Mouse (Mus musculus) hindbrain, embryonic 14.5 days (tissue): ENCODE data around the gene Msln. TPM values are rescaled to one million over a fixed set of nuclear protein-coding genes. Genes with fewer than 3 reads are reported as not detected.

Source experiments
- ATAC-seq: fragments of 200-750 bp; cut with Nextera tagmentation; 2 replicates; pipeline ENCODE4 v1.8.0; 2017; ENCODE audit warnings: moderate number of reproducible peaks, mild to moderate bottlenecking, moderate TSS enrichment, moderate library complexity; ENCODE audit not compliant: low FRiP score
- DNase-seq: peaks from one replicate; pipeline ENCODE4 v3.0.0-alpha.2; 2015; ENCODE audit warnings: low spot score
- H3K27ac ChIP-seq: fragments of 300-500 bp; sonication (generic); 2 replicates; pipeline ENCODE4 v1.5.1; 2014; ENCODE audit warnings: mild to moderate bottlenecking, moderate library complexity
- H3K27me3 ChIP-seq: fragments of 300-500 bp; sonication (generic); 2 replicates; pipeline ENCODE4 v1.6.1; 2014; ENCODE audit warnings: mild to moderate bottlenecking, low read length, mixed read lengths; ENCODE audit not compliant: control insufficient read depth, insufficient read depth
- H3K36me3 ChIP-seq: fragments of 300-500 bp; sonication (generic); replicated peaks from 2 replicates; pipeline ENCODE4 v1.6.1; 2014; ENCODE audit not compliant: control insufficient read depth, insufficient read depth
- H3K4me1 ChIP-seq: fragments of 300-500 bp; sonication (generic); replicated peaks from 2 replicates; pipeline ENCODE4 v1.6.1; 2014; ENCODE audit warnings: antibody characterized with exemption, low read length, mixed read lengths; ENCODE audit not compliant: control insufficient read depth, insufficient read depth
- H3K4me2 ChIP-seq: fragments of 300-500 bp; sonication (generic); replicated peaks from 2 replicates; pipeline ENCODE4 v1.6.1; 2014; ENCODE audit warnings: mild to moderate bottlenecking, moderate library complexity
- H3K4me3 ChIP-seq: fragments of 300-500 bp; sonication (generic); replicated peaks from 2 replicates; pipeline ENCODE4 v1.5.1; 2014; ENCODE audit warnings: mild to moderate bottlenecking, low read length
- H3K9ac ChIP-seq: fragments of 300-500 bp; sonication (generic); 2 replicates; pipeline ENCODE4 v1.6.1; 2014
- H3K9me3 ChIP-seq: fragments of 300-500 bp; sonication (generic); 2 replicates; pipeline ENCODE4 v1.6.1; 2016; ENCODE audit warnings: low read length; ENCODE audit not compliant: control insufficient read depth
- WGBS: fragments of 180-500 bp; shearing (Covaris S2); extraction: QIAGEN DNeasy Blood & Tissue Kit; methylation state at CpG from one replicate; pipeline ENCODE4 v1.1.7; 2014; 5-methylcytosine and 5-hydroxymethylcytosine counted together
- polyA plus RNA-seq: library from polyadenylated mRNA; unstranded; fragments of >200 nt; fragmentation: Nextera tagmentation; extraction: Ambion mirVana; gene quantifications from 2 replicates; pipeline ENCODE4 v1.2.1, GENCODE M21; 2014

Msln gene
- polyA plus RNA-seq, result not detected in 2 replicates

DNA sequence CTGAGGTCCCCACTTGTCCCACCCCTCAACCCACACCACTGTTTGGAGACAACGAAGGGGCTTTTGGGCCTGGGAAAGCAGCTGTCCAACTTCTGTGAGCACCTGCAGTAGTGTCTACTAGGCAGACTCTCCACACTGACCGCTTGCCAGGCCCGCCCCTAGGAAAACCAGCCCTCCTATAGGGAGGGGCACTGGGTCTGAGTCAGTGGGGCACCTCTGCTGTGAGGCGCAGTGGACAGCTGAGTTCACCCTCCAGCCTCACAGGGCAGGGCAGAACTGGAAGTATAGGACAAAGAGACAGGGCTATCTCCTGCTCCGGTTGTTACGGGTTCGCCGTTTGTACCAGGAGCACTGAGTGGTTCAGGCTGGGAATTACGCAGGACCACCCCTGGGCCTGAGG is at the start of gene Msln:
Gene Msln, minus strand, starts transcription at position 138 of the 400 bp plus-strand sequence.
- H3K27me3 ChIP-seq, result no peaks in the 10 kb centered on the region
- H3K9me3 ChIP-seq, result no peaks in the 10 kb centered on the region
- WGBS, result 84% methylated on average over 9 of the region's 9 CpGs
- H3K36me3 ChIP-seq, result no peaks in the 10 kb centered on the region
- H3K27ac ChIP-seq, result no peak within 1 kb of the TSS
- DNase-seq (no peak), ATAC-seq (no peak)
- H3K4me1 ChIP-seq, result 0 out of 2 replicates have a peak, but pooled peaks cover 4% of the 10 kb centered on the region
- no peak within 1 kb of the TSS for H3K4me2 ChIP-seq
- no peak within 1 kb of the TSS for H3K9ac ChIP-seq
- no peak within 1 kb of the TSS for H3K4me3 ChIP-seq

DNA sequence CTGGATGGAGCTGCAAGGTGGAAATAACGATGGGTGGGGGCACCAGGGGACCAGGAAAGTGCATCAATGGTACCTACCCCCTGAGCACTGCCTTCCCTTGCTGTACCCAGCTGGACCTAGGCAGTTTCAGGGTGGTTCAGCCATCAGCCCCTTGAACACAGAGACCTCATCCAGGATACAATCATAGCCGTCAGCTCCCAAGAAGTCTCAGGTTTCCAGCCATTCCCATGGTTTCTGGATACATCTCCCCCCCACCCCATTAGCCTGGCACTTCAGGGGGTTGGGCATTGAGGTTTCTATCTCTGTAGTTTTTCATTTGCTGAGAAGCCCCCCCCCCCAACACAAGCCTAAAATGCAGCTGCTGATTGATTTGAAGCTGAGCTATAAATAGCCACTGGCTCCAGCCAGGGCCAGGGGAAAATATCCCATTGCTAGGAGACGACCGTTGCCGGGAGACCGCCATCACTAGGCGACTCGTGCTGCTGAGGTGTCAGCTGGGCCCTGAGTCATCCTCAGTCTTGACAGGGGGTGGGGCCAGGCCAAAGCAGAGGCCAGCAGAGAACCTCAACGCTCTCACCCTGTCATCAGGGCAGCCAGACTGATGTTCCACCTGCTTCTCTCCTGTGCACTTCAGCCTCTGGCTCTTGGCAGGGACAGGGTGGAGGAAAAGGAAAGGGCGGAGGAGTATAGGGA is 48.8 kb upstream of the Msln start:
- peaks cover 24% of the 10 kb centered on the region for H3K4me1 ChIP-seq
- WGBS, result 9% methylated on average over 10 of the region's 10 CpGs
- peak overlapping the region; percentile 36 for H3K4me2 ChIP-seq
- H3K9ac ChIP-seq, result peak overlapping the region; percentile 43
- ATAC-seq (peak; percentile 85), DNase-seq (peak; percentile 81)
- no peak overlapping the region for H3K4me3 ChIP-seq
- H3K27me3 ChIP-seq, result no peaks in the 10 kb centered on the region
- peak overlapping the region; percentile 90 for H3K27ac ChIP-seq
- H3K36me3 ChIP-seq, result no peaks in the 10 kb centered on the region
- H3K9me3 ChIP-seq, result no peaks in the 10 kb centered on the region

DNA sequence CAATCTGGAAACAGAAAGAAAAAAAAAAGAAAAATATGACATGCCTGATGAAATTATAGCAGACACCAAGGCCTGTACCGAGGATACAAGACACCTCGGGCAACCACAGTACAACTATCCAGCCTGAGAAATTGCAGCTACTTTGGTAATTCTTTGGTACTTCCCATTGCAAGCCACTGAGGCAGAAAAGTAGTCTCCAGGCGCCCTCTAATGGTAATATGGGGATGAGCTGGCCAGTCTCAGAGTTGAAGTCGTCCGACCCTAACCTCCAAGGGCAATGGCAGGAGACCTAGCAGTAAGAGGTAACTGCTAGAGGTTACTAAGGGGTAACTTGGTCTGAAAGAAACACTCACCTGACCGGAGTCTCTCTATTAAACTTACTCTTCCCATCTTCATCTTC is 46.9 kb upstream of the Msln start:
- H3K36me3 ChIP-seq, result no peaks in the 10 kb centered on the region
- DNase-seq, result peak; percentile 82
- H3K4me3 ChIP-seq, result no peak overlapping the region
- H3K9ac ChIP-seq, result no peak overlapping the region
- no peaks in the 10 kb centered on the region for H3K9me3 ChIP-seq
- H3K27me3 ChIP-seq, result no peaks in the 10 kb centered on the region
- H3K4me1 ChIP-seq, result peaks cover 31% of the 10 kb centered on the region
- H3K27ac ChIP-seq, result no peak overlapping the region
- no peak for ATAC-seq
- 10% methylated on average over 6 of the region's 6 CpGs for WGBS
- no peak overlapping the region for H3K4me2 ChIP-seq

GRCm38 (mm10) chr17:25796951-25797369 is 42.8 kb upstream of the Msln start, which contains the start of gene Metrn:
Gene Metrn (minus strand): TSS chr17:25797136.
- Histone ChIP-seq H3K9ac (peak within 1 kb of the TSS; percentile 47), H3K36me3 (no peaks in the 10 kb centered on the region), H3K4me3 (peak within 1 kb of the TSS; percentile 49), H3K9me3 (no peaks in the 10 kb centered on the region), H3K4me2 (peak within 1 kb of the TSS; percentile 70), H3K4me1 (peaks cover 20% of the 10 kb centered on the region), H3K27me3 (no peaks in the 10 kb centered on the region), H3K27ac (peak within 1 kb of the TSS; percentile 62)
- DNase-seq, result peak; percentile 72
- 0% methylated on average over 35 of the region's 35 CpGs for WGBS
- peak; percentile 63 for ATAC-seq

DNA sequence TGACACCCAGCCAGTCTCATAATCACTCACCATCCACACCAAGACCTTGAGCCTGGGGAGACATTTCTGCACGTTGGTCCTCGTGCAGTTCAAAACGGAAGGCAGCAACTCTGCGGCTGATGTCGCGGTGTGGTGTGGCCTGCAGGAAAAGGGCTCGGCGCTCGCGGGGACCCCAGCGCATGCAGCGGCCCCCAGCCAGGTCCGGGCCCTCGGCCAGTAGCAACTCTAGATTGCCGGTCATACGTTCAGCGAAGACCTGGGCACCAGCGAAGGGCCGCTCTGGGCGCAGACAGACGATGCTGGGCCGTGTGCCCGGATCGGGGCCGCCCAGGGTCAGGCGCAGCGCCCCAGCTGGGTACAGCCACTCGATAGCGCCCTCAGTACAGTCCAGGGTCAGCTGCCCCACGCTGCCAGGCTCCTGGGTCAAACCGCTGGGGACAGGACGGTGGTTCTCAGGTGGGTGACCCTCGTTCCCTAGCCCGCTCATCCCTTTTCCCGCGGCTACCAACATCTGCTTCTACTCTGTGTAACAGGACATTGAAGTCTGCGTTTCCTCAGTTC is 42.1 kb upstream of the Msln start:
- under 1% methylated on average over 36 of the region's 37 CpGs for WGBS
- H3K4me3 ChIP-seq, result peak overlapping the region; percentile 49
- DNase-seq (no peak), ATAC-seq (no peak)
- H3K27me3 ChIP-seq, result no peaks in the 10 kb centered on the region
- peak overlapping the region; percentile 70 for H3K4me2 ChIP-seq
- peak overlapping the region; percentile 62 for H3K27ac ChIP-seq
- peak overlapping the region; percentile 47 for H3K9ac ChIP-seq
- H3K36me3 ChIP-seq, result no peaks in the 10 kb centered on the region
- no peaks in the 10 kb centered on the region for H3K9me3 ChIP-seq
- peaks cover 24% of the 10 kb centered on the region for H3K4me1 ChIP-seq

- H3K27me3 ChIP-seq, result no peaks in the 10 kb centered on the region
- peaks cover 26% of the 10 kb centered on the region for H3K4me1 ChIP-seq
- no peaks in the 10 kb centered on the region for H3K36me3 ChIP-seq
- peak within 1 kb of the TSS; percentile 70 for H3K4me2 ChIP-seq
- WGBS, result 5% methylated on average over 6 of the region's 6 CpGs
- ATAC-seq, result no peak; the same call in 1 of the 2 replicates
- H3K9ac ChIP-seq, result peak within 1 kb of the TSS; percentile 47
- H3K27ac ChIP-seq, result peak within 1 kb of the TSS; percentile 62
- no peak for DNase-seq
- H3K4me3 ChIP-seq, result peak within 1 kb of the TSS; percentile 49
- H3K9me3 ChIP-seq, result no peaks in the 10 kb centered on the region
Observed at GRCm38 (mm10) chr17:25795609-25796092, 41.5 kb upstream of the Msln start, which contains the start of gene AC134908.4. Gene AC134908.4 (minus strand): TSS chr17:25795659.

DNA sequence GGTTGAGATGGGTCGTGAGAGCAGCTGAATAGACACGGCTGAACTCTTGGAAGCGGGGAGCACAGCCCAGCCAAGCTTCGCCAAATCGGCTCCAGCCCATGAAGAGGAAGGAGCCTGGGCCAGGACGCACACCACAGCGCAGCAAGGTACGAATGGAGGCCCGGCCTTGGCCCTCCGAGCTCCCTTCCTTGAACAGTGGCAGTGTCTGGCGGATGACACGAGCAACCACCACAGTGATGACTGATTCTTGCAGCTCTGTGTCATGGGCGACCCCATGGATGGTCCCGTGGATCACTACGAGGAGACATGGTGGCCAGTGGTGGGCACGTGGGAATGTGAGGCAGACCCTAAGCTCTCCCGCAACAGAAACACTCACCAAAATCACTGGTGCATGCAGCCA is 40.8 kb upstream of the Msln start:
- 39% methylated on average over 17 of the region's 17 CpGs for WGBS
- Histone ChIP-seq H3K4me2 (peak overlapping the region; percentile 70), H3K9ac (peak overlapping the region; percentile 47), H3K27ac (peak overlapping the region; percentile 40), H3K27me3 (no peaks in the 10 kb centered on the region), H3K9me3 (no peaks in the 10 kb centered on the region), H3K4me3 (peak overlapping the region; percentile 49), H3K4me1 (peaks cover 26% of the 10 kb centered on the region), H3K36me3 (0 out of 2 replicates have a peak, but pooled peaks cover under 1% of the 10 kb centered on the region)
- DNase-seq (no peak), ATAC-seq (no peak)

GRCm38 (mm10) chr17:25794197-25794596 is 40.0 kb upstream of the Msln start:
- WGBS, result 7% methylated on average over 13 of the region's 13 CpGs
- Histone ChIP-seq H3K27me3 (no peaks in the 10 kb centered on the region), H3K9me3 (no peaks in the 10 kb centered on the region), H3K36me3 (peaks cover 8% of the 10 kb centered on the region), H3K4me3 (no peak overlapping the region), H3K4me1 (peaks cover 26% of the 10 kb centered on the region), H3K4me2 (peak overlapping the region; percentile 70), H3K9ac (peak overlapping the region; percentile 47; the same call in 1 of the 2 replicates), H3K27ac (peak overlapping the region; percentile 40; the same call in 1 of the 2 replicates)
- DNase-seq (no peak), ATAC-seq (no peak)

- peak within 1 kb of the TSS; percentile 80 for H3K9ac ChIP-seq
- H3K9me3 ChIP-seq, result no peaks in the 10 kb centered on the region
- under 1% methylated on average over 14 of the region's 14 CpGs for WGBS
- peaks cover 26% of the 10 kb centered on the region for H3K4me1 ChIP-seq
- DNase-seq (peak; percentile 69), ATAC-seq (peak; percentile 51; the same call in 1 of the 2 replicates)
- peak within 1 kb of the TSS; percentile 85 for H3K4me2 ChIP-seq
- H3K4me3 ChIP-seq, result peak within 1 kb of the TSS; percentile 60
- H3K36me3 ChIP-seq, result peaks cover 19% of the 10 kb centered on the region
- no peaks in the 10 kb centered on the region for H3K27me3 ChIP-seq
- H3K27ac ChIP-seq, result peak within 1 kb of the TSS; percentile 95
Observed at GRCm38 (mm10) chr17:25792615-25793014, 38.4 kb upstream of the Msln start, which contains the start of gene Fam173a. Gene Fam173a (minus strand): TSS chr17:25792901.
